Mouse (Mus musculus) testis, postnatal 14 days (tissue): ENCODE measurements around the gene Dnajc4.

Experiments
- DNase-seq: peaks from one replicate; pipeline ENCODE4 v3.0.0; 2021; ENCODE audit warnings: low spot score

Gene Dnajc4

GRCm38 (mm10) chr19:6975537-6976521 lies 16.5 kb downstream of the Dnajc4 start, which contains the start of gene Plcb3:
Gene Plcb3, minus strand, starts transcription at chr19:6976470.
- DNase-seq, result peak; percentile 67

DNA sequence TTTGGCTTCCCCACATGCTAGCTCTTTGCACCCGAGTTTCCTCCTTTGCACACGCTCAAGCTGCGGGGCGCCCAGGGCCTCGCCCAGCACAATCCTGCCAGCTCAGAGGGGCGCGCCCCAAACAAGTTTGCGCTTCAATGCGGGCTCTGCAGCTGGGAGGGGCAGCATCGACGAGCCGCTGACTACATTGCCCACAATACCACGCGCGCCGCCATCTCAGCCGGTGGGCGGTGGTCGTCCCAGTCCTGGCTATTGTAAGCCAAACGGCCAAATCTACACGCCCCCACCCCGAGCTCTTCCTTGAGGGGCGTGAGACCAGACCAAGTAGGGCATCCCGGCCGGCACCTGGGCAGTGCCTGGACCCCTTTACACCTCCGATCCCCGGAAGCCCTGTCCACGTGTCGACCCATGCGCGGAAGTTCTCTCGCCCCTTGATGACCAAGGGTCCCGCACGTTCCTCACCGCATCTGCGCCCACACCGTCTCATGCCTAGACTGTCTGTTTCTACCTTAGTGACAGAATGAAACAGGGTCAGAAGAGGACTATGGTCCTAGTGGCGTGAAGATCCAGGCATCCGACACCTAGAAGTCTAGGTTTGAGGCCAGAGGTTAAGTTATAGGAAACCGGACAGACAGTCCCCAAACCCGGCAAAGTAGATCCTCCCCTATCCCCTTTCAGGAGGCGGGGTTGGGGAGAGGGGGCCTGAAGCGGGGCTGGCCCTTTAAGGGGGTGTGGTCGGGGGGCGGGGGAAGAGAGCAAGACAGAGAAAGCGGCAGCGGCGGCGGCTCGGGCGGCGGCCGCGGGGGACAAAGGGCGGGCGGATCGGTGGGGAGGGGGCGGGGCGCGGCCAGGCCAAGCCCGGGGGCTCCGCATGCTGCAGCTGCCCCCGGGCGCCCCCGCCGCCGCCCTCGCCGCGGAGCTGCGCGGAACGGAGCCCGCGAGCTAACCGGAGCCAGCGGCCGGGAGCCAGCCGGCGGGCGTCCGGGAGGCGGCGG lies 17.9 kb downstream of the Dnajc4 start, which contains the start of gene Ppp1r14b:
Gene Ppp1r14b (plus strand): TSS at position 758 of the 995 bp plus-strand sequence.
- peak; percentile 84 for DNase-seq

DNA sequence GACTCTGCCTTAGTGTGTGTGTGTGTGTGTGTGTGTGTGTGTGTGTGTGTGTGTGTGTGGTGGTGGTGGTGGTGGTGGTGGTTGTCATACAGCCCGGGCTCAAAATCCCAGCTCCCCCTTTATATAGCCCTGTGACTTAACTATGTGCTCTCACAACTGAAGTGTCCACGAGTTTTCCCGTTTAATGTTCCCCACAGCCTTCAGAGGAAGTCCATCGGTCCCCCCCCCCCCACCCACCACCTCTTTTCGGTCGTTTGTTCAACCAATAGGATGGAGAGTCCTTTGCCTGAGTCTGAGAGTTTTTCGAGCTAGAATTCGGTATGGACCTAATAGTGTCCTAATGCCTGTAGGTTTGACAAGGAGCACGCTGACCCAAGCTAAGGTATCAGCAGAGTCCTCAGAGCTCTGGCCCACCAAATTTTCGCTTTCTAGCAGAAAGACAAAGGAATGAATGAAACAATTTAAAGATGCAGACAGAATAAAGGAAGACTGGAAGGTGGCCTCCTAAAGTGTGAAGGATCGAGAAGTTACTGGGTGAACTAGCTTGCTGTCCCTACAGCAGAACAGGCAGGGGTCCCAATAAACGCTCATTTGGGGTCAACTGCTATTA lies 18.7 kb downstream of the Dnajc4 start:
- no peak for DNase-seq

GRCm38 (mm10) chr19:6972247-6972917 lies 20.0 kb downstream of the Dnajc4 start:
- no peak for DNase-seq

- DNase-seq, result no peak
Measured at GRCm38 (mm10) chr19:6971644-6972043, 20.7 kb downstream of the Dnajc4 start.

DNA sequence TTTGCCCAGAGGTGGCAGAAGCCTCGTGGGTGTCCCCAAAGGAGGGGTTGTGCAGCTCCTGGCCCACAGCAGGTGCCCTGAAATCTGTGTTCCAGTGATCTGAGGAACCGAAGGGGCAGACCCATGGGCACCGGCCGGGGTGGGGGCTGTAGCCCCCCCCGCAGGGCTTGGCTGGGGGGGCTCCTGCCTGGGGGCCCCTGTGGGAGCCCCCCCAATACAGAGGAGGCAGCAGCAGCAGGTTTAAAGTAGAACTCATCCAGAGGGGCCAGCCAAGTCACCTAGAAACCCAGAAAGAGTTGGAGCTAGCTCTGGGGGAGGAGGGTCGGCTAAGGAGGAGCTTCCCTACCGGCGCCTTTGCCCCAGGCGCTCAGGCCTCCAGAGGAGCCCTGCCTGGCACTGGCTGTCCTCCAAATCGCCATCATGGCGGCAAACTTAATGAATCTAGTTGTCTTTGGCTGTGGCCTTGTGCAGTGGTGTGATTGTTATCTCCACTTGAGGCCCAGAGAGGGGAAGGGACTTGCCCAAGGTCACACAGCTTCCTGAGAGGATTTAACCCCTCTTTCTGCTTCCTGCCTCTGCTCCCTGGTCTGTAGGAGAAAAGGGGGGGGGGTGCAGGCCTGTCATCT lies 21.8 kb downstream of the Dnajc4 start:
- peak; percentile 56 for DNase-seq

DNA sequence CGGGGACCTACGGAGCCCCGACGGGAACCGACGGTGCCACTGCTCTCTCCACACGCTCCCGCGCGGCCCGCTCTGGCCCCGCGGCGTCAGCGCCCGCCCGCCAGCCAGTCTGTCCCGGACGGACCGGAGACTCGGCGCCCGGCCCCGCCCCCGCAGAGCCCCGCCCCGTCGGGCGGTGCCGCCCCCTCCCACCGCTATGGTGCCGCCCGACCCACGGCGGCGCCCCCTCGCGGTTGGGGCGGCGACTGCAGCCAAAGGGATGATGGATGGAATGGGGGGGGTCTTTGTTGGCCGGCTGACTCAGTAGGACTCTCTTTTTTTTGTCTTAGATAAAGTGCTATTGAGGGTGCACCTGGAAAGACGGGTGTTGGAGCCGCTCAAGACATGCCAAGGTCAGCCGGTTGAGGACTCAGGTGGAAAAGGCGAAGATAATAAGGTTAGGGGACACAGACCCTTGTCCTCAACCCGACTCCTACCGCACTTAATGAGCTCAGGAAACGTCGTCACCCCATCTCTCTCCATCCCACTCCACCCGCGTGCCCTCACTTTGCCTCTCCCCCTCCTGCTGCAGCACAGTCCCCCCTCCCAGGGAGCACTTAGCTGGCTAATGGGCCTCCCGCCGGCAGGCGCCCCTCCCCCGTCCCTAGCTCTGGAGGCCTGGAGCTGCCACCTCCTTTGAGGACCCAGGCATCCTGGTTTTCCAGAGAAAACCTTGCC lies 22.5 kb downstream of the Dnajc4 start:
- DNase-seq, result peak; percentile 69

DNA sequence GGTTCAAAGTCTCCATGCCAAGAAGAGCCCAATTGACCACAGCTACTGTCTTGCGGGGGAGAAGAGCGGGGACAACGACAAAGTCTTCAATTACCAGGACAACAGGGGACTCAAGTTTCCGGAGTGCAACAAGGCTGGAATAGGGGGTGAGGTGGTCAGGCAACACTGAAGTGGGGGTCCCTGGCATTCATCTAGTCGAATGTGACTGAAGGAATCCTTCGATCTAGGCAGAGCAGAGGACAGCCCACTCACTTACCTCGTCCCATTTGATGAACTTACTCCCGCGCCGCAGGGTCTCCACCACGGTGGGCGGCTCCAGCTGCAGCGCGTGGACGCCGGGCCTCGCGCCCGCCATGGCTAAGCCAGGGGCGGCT lies 23.1 kb downstream of the Dnajc4 start:
- DNase-seq, result no peak

DNA sequence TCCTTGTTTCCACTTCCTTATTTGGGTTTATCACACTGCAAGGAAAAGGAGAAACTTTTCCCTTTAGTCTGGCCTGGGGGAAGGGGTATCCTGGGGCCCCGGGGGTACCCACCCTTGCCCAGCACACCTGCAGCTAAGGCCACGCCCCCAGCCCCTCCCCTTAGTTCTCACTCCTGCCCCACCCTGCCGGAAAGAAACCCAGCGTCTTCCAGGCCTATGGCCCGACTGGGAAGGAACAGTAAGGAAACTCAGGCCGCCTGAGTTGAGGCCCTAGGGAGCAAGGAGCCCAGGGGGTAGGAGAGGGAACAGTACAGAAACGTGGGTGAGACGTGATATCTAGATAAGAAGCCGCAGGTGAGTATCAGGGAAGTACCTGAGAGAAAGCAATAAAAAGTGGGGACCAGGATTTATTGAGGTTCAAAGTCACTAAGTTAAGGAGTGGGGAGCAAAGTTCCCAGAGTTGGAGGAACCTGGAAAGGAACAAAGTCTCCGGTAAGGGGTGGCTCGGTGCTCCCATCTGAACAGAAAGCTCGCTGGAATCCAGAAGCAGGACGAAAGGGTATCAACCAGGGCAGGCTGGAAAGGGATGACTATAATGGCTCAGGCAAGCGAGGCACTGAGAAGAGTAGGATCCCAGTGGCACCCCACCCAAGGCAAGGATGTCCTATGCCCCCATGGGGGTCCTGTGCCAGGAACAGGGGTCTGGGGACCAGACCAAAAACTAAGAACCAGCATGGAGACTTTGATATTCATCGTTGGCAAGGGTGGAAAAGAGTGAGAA lies 23.7 kb downstream of the Dnajc4 start:
- DNase-seq, result no peak

DNA sequence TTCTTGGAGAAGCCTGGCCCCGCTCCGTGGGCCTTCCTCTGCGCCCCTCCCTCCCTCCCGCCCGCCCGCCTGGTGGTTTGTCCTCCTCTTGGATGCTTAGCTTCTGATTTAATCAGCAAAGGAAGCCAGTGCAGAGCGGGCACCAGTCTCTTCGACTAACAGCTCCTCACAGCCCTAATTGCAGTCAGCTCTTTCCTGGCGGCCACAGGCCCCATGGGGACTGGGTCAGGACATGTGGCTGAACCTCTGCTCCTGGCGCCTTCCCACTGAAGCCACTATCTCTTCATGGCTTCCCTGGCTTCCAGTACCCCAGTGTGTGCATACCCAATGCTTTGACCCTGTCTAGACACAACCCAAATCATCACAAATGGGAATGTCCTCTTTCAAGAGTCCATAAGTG lies 35.9 kb downstream of the Dnajc4 start:
- DNase-seq, result no peak

DNA sequence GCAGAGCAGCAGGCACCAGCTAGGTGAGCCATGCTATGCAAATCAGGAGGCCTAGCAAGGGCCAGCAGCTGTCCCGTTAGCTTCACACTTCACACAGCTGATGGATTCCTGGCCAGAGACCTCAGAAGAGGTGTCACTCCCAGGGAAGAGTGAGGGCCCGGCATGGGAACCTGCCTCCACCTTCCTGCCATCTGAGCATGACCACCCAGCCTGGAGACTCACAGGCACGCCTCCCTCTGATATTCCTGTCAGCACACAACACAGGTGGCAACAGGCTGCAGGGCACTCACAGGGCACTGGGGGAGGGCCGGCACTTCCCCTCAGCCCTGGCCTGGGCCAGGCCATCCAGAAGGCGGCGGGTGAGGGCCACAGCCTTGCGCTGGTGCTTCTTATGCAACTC lies 36.9 kb downstream of the Dnajc4 start:
- no peak for DNase-seq

DNA sequence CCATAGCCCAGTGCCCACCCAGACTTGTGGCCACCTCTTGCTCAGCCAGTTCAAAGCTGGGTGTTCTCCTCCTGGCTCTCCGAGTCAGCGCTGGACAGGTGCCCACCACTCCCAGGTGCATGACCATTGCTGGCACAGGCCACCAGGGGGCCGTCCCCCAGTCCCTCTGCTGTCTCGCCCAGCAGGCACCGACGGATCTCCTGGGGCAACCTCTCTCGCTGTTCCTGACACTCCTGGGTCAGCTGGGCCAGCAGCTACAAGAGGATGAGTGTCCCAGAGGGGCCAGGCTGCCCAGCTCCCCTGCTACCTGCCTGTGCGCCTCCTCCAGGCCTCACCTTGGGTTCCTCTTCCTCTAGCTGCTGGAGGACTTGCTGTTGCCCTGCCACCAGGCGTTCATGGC lies 38.3 kb downstream of the Dnajc4 start:
- DNase-seq, result no peak

DNA sequence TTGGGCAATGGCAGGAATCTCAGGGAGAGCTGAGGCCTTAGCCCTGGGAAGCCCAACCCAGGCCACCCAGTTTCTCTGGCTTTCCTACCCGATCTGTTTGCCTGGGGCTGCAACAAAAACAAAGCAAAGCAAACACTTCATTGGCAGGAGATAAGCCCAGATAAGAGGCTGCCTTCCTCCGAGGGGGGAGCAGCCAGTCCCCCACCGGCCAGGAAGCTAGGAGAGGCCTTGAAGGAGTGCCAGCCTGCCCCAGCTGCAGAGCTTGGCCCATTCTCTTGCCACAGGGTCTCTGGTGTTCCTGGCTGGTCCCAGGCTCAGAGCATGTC lies 39.7 kb downstream of the Dnajc4 start:
- peak; percentile 72 for DNase-seq

- DNase-seq, result peak; percentile 79
Measured at GRCm38 (mm10) chr19:6951994-6952711, 40.2 kb downstream of the Dnajc4 start.

DNA sequence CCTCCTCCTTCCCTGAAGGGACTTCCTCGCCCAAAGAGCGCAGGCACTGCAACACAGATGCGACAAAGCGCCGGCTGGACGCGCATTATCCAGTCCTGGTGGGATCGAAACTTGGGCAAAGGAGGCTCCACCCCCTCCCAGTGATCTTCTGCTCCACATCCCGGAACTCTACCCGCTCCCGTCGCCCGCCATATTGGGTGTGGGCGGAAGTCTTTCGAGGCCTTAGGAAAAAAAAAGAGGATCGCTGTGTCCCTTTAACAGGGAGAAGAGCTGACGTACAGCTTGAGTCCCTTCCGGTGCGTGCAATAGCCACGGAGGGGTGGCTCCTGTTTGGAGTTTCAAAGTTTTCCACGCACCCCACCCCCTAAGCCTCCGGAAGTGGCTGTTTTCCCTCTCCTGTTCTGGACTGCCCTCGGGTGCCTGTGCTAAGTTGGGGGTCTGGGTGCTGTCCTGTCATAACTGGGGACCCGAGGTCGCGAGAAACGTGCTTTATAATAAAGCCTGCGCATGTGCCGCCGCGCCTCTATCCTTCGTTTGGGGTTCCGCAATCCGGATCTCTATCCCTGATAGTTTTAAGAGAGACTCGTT lies 40.9 kb downstream of the Dnajc4 start:
- peak; percentile 91 for DNase-seq

GRCm38 (mm10) chr19:6950613-6951153 lies 41.7 kb downstream of the Dnajc4 start:
- no peak for DNase-seq

GRCm38 (mm10) chr19:6949951-6950350 lies 42.4 kb downstream of the Dnajc4 start:
- no peak for DNase-seq

- no peak for DNase-seq
Measured at GRCm38 (mm10) chr19:6949532-6949931, 42.8 kb downstream of the Dnajc4 start.
